Mouse (Mus musculus): ENCODE data around the gene Mdh2.

DNA sequence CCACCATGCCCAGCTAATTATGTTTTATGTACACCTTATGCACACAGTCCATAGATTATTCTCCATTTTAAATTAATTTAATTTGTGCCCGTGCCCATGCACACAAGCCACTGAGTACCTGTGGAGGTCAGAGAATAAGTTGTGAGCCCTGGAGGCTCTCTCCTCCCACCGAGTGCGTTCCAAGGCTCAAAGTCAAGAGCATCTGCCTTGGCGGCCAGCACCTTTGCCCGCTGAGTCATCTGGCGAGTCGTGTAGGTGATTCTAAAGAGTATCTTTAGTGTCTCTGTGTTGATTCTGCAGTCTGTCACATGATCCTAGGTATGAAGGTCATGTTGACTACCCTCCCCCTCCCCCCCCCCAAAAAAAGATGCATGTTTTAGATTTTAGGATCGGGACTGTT lies 51.1 kb downstream of the Mdh2 start:
- TF ChIP-seq CTCF (IDR thresholded peaks at IDR 0.05; ENCODE audit: low read depth, low read length) (no peak), POLR2AphosphoS5 (IDR thresholded peaks at IDR 0.05; ENCODE audit: insufficient replicate concordance, low read depth, low read length) (no peak)

Data from G1E (cell line).